Mouse (Mus musculus) gastrocnemius, postnatal 10 days (tissue): ENCODE data around the gene Ndufs6. TPM values are rescaled to one million over a fixed set of nuclear protein-coding genes. Genes with fewer than 3 reads are reported as not detected.

Source experiments
- DNase-seq: peaks from one replicate; pipeline ENCODE4 v3.0.0; 2021; ENCODE audit warnings: mixed read lengths
- total RNA-seq, 2 experiments: library from RNA; stranded (reverse); gene quantifications; 2 replicates each; pipeline ENCODE4 v1.2.3; 2021

Ndufs6 gene
- total RNA-seq, 2 experiments from 2014 or later, result 287 to 336 TPM

GRCm38 (mm10) chr13:73306430-73306829 is 21.9 kb downstream of the Ndufs6 start:
- DNase-seq, result no peak

GRCm38 (mm10) chr13:73306085-73306410 is 22.3 kb downstream of the Ndufs6 start:
- DNase-seq, result no peak

- DNase-seq, result no peak
These were observed 22.8 kb downstream of the Ndufs6 start for GRCm38 (mm10) chr13:73305398-73306084.

GRCm38 (mm10) chr13:73304729-73305128 is 23.6 kb downstream of the Ndufs6 start:
- no peak for DNase-seq

- no peak for DNase-seq
These were observed 29.0 kb downstream of the Ndufs6 start for GRCm38 (mm10) chr13:73299322-73299721.

GRCm38 (mm10) chr13:73298717-73299116 is 29.6 kb downstream of the Ndufs6 start:
- no peak for DNase-seq

- DNase-seq, result no peak
These were observed 37.2 kb downstream of the Ndufs6 start for GRCm38 (mm10) chr13:73291102-73291501.

- DNase-seq, result no peak
These were observed 38.1 kb downstream of the Ndufs6 start for GRCm38 (mm10) chr13:73290206-73290605.

GRCm38 (mm10) chr13:73283534-73283933 is 44.8 kb downstream of the Ndufs6 start:
- no peak for DNase-seq

- no peak for DNase-seq
These were observed 45.9 kb downstream of the Ndufs6 start for GRCm38 (mm10) chr13:73282407-73282806.

- no peak for DNase-seq
These were observed 49.1 kb downstream of the Ndufs6 start for GRCm38 (mm10) chr13:73279196-73279595.

- DNase-seq, result no peak
These were observed 50.5 kb downstream of the Ndufs6 start for GRCm38 (mm10) chr13:73277797-73278196.

GRCm38 (mm10) chr13:73277361-73277760 is 51.0 kb downstream of the Ndufs6 start:
- DNase-seq, result no peak

GRCm38 (mm10) chr13:73273536-73273935 is 54.8 kb downstream of the Ndufs6 start:
- no peak for DNase-seq

- no peak for DNase-seq
These were observed 55.5 kb downstream of the Ndufs6 start for GRCm38 (mm10) chr13:73272794-73273282.

- no peak for DNase-seq
These were observed 56.8 kb downstream of the Ndufs6 start for GRCm38 (mm10) chr13:73271336-73272242.

- DNase-seq, result no peak
These were observed 57.8 kb downstream of the Ndufs6 start for GRCm38 (mm10) chr13:73270451-73271081.

GRCm38 (mm10) chr13:73269891-73270290 is 58.5 kb downstream of the Ndufs6 start:
- no peak for DNase-seq
